Mouse (Mus musculus): ENCODE results near the gene Olfr731. TPM values are rescaled to one million over a fixed set of nuclear protein-coding genes. Genes with fewer than 3 reads are reported as not detected.

Gene Olfr731
- total RNA-seq (2021) = not detected
- long read RNA-seq, experiment 1 = 0 reads
- long read RNA-seq, experiment 2 = 0 reads

GRCm38 (mm10) chr14:50241766-50242165, at the start of gene Olfr731:
Gene Olfr731, minus strand, starts transcription at chr14:50241866.
- DNase-seq = no peak
- intact Hi-C loops (cut with DNase I) = no loop called here

GRCm38 (mm10) chr14:50284106-50284505, 42.4 kb upstream of the Olfr731 start, which contains the start of gene Olfr732:
Gene Olfr732, minus strand, starts transcription at chr14:50284206.
- DNase-seq = no peak
- intact Hi-C loops (cut with DNase I) = no loop called here

GRCm38 (mm10) chr14:50188098-50188497, 53.6 kb downstream of the Olfr731 start, which contains the start of gene Olfr730:
Gene Olfr730, minus strand, starts transcription at chr14:50188198.
- intact Hi-C loops (cut with DNase I) = no loop called here

More at GRCm38 (mm10) chr14:50188098-50188497, 53.6 kb downstream of the Olfr731 start, which contains the start of gene Olfr730:
- DNase-seq = no peak

Other genes with a start within 250 kb of the Olfr731 start
- not detected for gene Olfr725, start 201.5 kb downstream of the Olfr731 start, total RNA-seq (2021)
- gene Olfr726, start 150.9 kb downstream of the Olfr731 start, total RNA-seq (2021) = not detected
- not detected for gene Olfr727, start 118.7 kb downstream of the Olfr731 start, total RNA-seq (2021)
- gene Olfr728, start 99.2 kb downstream of the Olfr731 start, total RNA-seq (2021) = not detected
- gene Olfr729, start 89.0 kb downstream of the Olfr731 start, total RNA-seq (2021) = not detected
- not detected for gene Olfr730, start 53.7 kb downstream of the Olfr731 start, total RNA-seq (2021)
- gene Olfr732, start 42.3 kb upstream of the Olfr731 start, total RNA-seq (2021) = not detected
- gene Olfr733, start 59.7 kb upstream of the Olfr731 start, total RNA-seq (2021) = not detected
- gene Olfr734, start 84.9 kb upstream of the Olfr731 start, total RNA-seq (2021) = not detected
- gene Olfr735, start 107.0 kb upstream of the Olfr731 start, total RNA-seq (2021) = not detected
- gene Tlr11, start 116.0 kb upstream of the Olfr731 start, total RNA-seq (2021) = not detected
- not detected for gene Olfr736, start 139.3 kb upstream of the Olfr731 start, total RNA-seq (2021)
- gene Olfr738, start 165.7 kb upstream of the Olfr731 start, total RNA-seq (2021) = not detected
- gene Olfr739, start 176.8 kb upstream of the Olfr731 start, total RNA-seq (2021) = not detected
- not detected for gene Olfr740, start 203.7 kb upstream of the Olfr731 start, total RNA-seq (2021)
- not detected for gene Olfr741, start 230.9 kb upstream of the Olfr731 start, total RNA-seq (2021)